Mouse (Mus musculus) ovary, postnatal 10 days (tissue): ENCODE data around the gene Cgn.
"Not testable (repeated sequence)": the region's sequence is repeated elsewhere in the genome, so short reads cannot be mapped to it uniquely, and the experiment has no call there.

Source experiments
- DNase-seq: peaks from one replicate; pipeline ENCODE4 v3.0.0; 2022; ENCODE audit warnings: low spot score

Cgn gene

DNA sequence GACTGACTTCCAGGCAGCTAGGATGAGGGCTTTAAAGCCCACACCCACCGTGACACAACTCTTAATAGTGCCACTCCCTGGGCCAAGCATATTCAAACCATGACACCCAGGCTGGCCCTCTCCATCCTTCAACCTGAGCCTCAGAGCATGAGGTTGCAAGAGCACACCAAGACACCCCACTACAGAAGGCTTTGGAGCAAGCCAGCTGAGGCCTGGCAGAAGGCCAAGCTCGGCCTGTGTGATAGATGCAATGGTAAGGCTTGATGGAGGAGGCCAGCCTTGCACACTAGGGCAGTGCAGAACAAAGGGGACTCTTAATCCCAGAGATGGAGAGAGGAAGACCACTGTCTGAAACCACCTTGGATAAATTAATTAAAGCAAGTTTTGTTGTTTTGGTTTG is 3.2 kb upstream of the Cgn start:
- no peak for DNase-seq

DNA sequence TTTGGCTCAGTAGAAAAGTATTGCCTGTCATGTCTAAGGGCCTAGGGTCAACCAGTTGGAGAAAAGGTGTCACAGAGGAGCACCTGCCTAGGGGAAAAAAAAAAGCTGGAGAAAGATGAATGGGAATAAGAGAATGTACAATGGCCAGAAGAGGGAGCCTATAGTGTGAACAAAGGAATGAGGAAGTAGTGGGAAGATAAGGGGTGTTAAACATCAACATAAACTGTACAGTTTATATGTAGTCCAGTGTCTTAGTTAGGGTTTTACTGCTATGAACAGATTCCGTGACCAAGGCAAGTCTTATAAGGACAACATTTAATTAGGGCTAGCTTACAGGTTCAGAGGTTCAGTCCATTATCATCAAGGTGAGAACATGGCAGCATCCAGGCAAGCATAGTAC is 2.8 kb upstream of the Cgn start:
- no peak for DNase-seq

DNA sequence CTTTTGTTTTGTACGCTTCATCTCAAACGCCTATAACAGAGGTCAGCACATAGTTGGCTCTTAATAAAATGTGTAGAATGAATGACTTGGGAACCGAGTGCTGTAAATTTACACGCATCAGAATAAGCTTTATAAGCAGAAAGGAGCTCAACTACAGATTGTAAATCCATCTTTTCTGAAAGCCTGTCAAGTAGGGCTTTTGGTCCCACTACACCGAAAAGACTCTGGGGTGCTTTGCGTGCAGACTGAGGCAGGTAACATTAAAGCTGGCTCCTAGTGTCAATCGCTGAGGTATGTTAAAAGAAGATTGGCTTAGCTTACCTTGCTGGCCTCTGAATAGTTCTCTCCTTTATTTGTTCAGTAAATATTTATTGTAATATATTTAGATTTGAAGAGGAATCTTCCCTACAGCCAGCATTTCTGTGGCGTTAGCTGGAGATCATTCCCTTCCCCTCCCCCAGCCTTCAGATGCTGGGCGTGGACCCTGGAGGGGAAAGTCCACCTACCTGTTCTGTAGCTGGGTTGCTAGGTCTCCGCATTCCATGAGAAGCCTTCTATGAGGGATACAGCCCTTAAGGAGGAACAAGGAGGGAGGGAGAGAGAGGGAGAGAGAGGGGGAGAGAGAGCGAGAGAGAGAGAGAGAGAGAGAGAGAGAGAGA is 959 bp upstream of the Cgn start:
- no peak for DNase-seq

DNA sequence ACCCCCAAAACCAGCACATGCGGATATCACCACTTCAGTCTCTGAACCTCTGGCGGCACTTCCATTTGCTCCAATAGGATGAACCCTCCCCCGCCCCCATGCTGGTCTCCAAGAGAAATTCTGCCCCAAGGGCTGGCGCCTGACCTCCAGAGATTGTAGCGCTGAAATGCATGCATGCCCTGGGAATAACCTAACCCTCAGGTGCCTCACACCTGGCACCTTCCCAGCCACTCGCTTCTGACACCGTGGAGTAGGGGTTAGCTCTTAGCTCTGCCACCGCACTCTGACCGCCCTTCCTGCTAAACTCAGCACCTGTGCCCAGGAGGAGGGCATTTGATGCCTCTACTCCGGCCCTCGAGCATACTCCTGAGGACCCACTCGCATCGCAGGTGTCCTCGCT is 334 bp downstream of the Cgn start:
- DNase-seq = no peak

DNA sequence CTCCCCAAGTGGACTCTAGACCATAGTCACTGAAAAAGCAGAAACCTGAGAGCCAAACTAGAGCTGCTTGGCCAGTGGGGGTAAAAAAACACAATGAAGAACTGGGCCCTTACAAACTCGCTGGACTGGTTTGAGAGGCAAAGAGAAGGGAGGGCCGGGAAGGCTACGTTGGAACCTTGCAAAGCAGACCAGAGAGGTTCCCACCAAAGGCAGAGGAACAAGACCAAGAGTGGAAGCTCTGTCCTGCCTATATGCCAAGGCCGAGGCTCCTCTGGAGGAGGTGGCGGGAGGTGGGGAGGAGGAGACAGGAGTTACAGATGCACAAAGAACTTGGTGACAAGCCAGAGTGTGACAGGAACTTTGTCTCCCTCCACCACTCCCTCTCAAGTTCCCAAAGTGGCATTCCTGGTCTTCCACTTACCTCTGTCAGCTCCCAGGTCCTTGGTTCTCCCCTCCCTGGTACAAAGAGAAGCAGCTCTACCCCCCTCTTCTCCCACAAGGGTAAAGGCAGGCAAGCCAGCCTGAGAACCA is 2.1 kb downstream of the Cgn start:
- no peak for DNase-seq

DNA sequence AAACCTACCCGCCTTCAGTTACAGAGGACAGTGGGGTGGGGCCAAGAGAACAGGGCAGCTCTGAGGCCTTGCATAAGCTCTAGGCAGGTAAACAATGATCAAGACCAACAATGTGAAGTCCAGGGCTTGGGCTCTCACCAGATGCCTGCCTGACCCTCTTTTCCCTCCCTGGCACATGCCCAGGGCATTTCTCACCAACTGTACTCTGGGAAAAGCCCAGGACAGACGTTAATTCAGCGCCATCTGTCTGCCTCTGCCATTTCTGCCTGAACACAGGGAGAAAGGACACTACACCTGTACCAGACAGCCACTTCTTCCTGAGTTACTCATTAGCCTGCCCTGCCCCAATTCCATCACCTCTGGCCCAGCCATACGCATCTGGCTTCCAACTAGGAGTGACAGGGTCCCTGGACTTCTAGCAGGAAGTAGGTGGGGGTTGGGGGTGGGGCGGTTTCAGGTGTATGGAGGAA is 2.8 kb downstream of the Cgn start:
- DNase-seq = no peak

DNA sequence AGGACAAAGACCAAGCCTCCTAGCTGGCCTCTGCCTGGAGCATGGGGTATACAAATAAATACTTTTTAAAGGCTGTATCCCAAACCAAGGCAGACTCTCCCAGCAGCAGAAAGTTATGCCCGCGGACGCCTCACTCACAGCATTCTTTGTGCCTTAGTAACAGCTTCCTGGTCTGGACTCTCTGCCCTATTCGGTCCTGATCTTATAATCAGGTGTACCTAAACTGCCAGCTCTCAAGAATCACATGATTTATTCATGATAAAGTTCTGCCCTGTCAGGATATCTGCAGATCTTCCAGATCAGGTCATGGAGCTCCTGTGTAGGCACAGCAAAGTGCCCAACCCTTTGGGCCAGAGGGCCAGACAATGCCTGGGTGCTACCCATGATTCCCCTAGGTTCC is 3.4 kb downstream of the Cgn start:
- DNase-seq = no peak

DNA sequence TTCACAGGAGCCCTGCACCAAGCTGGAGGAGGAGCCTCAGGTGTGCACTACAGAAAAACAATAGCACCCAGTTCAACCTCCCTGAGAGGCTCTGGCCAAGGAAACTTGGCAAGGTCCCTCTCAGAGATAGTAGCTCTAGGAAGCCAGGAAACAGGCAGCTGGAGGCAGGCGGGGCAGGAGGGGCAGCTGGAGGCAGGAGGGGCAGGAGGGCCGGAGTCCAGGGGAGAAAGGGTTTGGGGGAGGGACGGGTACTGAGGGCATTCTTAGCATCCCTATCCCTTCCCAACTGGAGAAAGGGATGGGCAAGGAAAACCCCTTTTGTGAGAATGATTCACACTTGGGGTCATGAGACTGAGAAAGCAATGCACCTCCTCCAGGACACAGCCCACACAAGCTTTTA is 4.9 kb downstream of the Cgn start:
- no peak for DNase-seq

DNA sequence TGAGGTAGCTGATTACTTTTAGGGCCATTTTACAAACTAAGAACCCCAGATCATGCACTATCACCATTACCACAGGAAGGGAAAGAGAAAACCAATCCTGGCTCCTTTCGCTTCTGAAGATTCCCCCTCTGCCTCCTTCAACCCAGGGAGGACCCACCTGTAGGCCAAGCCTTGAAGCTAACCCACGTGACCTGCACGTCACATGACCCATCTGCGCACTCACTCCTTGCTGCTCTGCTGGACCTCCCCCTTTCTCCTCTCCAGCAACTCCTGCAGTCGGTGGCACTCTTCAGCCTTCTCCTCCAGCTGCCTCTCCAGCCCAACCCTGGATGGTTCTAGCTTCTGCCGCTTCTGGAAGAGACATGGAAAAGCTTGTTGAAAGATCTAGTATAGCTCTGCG is 10.4 kb downstream of the Cgn start:
- no peak for DNase-seq

DNA sequence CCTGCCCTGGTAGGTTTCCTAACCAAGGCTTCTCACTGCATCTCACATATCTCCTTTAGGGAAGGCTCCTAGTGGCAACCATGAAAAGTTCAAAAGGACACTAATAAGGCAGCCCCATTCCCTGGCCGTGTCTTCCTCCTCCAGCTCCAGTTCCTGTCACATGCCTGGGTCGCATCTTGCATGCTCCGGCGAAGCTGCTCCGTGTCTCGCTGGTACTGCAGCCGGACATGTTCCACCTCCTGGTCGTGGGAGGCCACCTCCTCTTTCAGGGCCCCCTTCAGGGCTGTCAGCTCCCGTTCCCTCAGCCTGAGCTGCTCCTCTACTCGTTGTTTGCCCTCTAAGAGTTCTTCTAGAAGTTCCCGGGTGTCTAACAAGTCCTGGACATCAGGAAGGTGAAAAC is 12.3 kb downstream of the Cgn start:
- DNase-seq = no peak

DNA sequence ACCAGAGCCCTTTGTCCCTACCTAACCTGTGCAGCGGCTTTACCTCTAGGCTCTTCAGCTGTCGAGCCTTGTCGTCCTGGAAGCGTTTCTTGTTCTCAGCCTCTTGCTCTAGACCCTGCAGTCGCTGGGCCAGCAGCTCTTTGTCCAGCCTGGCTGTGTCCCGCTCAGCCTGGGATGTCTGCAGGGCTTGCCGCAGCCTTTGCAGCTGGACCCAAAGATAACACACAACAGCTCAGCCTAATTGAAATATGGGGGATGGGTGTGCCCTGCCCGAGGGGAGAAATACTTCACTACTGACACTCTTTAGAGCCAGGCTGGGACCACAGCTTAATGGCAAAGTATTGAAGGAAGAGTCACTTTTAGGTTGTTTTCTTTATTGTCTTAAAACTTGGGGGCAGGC is 20.8 kb downstream of the Cgn start:
- not testable (repeated sequence) for DNase-seq

DNA sequence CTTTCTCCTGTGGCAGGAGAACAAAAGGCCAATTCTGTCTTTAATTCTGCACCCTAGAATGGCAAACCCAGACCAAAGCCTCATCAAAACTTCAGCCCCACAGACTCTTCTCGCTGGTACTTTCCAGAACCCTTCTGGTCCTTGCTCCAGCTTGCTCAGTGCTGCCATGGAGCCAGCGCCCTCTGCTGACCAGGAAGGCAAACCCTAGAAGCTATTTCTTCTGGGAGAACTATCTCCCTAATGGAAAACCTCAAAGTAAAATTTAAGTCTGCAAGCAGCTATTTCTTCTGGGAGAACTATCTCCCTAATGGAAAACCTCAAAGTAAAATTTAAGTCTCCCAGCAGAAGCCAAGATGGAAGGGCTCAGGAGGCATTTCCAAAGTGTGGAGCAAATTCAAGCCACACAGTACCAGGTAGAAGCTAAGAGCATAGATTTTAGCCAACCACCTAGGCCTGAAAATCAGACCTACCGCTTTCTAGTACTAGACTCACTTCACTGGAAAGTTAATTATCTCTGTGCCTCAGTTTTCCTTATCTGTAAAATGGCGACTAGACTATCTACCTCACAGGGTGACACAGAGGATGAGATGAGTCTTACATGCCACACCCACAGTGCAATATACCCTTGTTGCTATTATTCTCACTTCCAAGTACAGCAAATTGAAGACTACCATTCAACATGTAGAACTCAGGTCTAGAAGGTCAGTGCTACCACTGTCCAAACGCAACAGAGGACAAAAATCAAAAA is 21.6 kb downstream of the Cgn start:
- DNase-seq = not testable (repeated sequence)

DNA sequence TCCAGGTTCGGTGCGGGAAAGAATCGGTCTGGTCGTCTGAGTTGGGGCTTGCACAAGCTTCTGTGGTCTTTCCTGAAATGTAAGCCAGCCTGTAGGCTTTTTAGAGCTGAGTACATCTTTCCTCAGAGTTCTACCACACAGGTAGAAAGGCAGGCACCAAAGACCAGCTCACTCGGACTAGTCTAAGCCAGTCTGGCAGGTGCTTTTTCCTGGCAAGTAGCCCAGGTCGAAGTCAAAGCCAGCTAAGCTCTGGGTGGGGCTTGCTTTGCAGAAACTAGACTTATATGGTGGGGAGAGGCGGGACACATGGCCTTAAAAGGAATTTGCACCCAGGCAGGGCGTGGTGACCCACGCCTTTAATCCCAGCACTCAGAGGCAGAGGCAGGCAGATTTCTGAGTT is 27.9 kb downstream of the Cgn start:
- DNase-seq = not testable (repeated sequence)

DNA sequence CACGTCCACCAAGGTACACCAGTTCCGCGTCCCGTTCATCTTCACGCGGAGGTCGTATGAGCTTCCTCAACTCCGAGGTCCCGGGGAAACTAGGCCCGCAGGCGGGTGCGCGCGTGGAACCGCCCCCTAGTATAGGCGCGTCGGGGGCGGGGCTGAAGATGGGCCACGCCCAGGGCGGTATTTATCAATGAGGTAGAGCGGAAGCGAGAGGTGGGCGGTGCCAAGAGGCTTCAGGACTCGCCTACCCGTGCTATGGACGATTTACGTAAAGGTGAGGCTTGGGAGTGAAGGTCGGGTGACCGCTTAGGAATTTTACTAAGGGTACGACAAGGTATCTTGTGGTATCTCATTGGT is 28.3 kb downstream of the Cgn start:
- DNase-seq = not testable (repeated sequence)

DNA sequence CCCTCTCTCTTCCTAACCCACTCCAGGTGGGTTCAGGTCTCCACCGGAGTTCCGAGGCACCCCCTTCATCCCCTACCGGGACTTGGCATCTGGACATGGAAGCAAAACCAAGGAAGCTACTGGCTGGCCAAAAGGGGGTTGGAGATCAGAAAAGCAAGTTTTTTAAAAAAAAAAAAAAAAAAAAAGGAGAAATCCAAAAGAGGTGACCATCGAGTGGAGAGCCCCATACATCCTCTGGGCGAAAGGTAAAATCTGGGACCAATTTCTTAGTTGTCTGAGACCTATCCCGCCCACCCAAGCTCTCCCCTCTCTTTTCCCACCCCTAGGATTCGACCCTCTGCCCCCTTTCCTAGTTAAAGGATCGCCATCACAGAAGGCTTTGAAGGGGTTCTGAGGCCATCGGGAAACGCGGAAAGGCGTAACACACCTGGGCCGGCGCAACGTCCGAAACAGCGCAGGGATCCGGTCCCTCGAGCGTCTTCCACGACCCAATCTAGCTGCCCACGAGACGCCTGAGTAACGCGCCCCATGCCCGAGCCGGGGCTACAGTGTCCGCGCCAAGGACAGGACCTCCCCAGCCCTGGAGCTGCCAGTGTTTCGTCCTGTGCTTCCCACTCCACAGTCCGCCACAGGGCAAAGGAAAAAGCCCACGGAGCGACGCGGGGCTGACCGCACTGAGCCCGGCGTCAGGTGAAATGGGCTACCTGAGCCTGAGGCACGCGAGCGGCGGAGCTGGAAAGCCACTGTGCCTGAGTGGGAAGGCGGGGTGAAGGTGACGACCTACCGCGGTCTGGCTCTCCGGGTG is 28.8 kb downstream of the Cgn start:
- DNase-seq = not testable (repeated sequence)

DNA sequence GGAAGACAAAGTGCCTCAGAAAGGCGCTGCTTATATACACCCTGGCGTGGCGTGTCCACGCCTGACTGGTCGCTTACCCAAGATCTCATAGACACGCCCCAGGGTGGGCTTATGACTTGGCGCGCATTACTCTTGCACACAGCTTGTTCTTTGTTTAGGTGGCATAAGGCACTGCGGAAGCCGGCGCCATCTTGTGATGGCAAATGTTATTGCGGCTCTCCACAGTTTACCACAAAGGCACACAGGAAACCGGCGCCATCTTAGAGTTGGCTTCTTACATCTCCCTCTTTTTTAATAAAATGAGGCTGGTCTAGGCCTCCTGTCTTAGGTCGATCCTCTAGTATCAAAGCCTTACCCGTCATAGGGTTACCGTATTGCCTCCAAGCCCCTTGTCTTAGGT is 40.6 kb downstream of the Cgn start:
- DNase-seq = no peak

DNA sequence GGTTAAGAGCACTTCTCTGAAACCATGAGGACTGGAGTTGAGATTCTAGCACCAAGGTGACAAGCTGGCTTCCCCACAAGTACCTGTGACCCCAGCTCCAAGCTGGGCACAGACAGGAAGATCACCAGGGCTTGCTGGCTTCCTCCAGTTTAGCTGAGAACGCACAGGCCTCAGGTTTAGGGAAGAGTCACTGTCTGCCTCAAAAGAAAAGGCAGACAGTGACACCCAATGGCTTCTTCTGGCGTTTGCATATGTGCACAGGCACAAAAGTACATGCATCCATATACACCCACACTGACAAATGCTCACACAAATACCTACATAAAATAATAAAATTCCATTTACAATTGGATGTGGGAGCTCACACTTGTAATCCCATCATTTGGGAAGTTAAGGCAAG is 62.7 kb downstream of the Cgn start:
- not testable (repeated sequence) for DNase-seq

DNA sequence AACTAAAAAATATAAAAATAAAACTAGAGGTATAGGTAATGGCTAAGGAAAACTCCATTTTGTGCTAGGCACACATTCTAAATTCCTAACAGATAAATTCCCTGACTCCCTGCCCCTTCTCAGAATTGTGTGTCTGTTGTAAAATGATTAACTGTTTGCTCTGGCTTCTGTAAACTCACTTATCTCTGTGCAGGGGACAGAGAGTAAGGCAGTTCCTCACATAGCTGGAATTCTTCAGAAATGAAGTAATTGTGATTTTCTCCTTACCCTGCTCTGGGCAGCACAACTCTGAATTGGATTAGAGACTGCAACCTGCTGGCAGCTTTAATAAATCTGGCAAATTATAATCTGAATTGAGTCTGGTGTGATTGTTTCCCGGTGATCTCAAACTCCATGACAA is 68.0 kb downstream of the Cgn start:
- DNase-seq = not testable (repeated sequence)

DNA sequence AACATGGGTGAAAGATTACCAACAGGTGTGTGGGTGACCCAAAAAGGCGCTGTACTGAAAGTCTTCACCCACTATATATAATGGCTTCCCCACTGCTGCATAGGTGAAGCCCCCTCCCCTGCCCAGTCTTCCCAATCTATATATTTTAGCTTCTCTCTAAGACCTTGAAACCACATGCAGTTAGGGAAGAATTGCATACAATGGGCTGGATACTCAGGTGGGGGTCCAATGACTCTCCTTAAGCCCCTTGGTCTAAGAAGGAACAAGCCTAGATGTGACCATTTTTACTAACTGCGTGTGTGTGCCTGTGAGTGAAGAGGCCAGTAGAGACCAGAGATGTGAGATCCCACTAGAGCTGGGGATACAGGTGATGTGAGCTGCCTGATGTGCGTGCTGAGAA is 72.9 kb downstream of the Cgn start:
- DNase-seq = not testable (repeated sequence)

DNA sequence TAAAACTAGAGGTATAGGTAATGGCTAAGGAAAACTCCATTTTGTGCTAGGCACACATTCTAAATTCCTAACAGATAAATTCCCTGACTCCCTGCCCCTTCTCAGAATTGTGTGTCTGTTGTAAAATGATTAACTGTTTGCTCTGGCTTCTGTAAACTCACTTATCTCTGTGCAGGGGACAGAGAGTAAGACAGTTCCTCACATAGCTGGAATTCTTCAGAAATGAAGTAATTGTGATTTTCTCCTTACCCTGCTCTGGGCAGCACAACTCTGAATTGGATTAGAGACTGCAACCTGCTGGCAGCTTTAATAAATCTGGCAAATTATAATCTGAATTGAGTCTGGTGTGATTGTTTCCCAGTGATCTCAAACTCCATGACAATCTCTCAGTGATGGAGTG is 75.7 kb downstream of the Cgn start:
- not testable (repeated sequence) for DNase-seq
